Mouse (Mus musculus) liver, adult 2 months (tissue): ENCODE measurements at regions not wholly inside any gene's neighbourhood (a gene's known extent, or its start where the extent isn't known, plus 50 kb on each side); places are given as distances from the start of the nearest gene placed in this dataset.

ENCODE experiments used
- CTCF ChIP-seq: fragments of 200-500 bp; IDR thresholded peaks from 2 replicates; pipeline ENCODE4 v1.5.1; 2011; ENCODE audit warnings: low read depth, low read length, control low read depth
- POLR2A ChIP-seq: fragments of 200-500 bp; IDR thresholded peaks from 2 replicates; pipeline ENCODE4 v1.6.1; 2011; ENCODE audit warnings: low read length, control low read depth; ENCODE audit not compliant: insufficient read depth; ENCODE audit errors: extremely low read depth

- TF ChIP-seq POLR2A (no peak), CTCF (no peak)
Measured at GRCm38 (mm10) chr10:125794504-125794903, 171.5 kb upstream of the Lrig3 start.
